Mouse (Mus musculus) heart, embryonic 10.5 days (tissue): ENCODE results near the gene Mmp9. TPM values are rescaled to one million over a fixed set of nuclear protein-coding genes. Genes with fewer than 3 reads are reported as not detected.

Experiments
- DNase-seq: peaks from one replicate; pipeline ENCODE4 v3.0.0-alpha.2; 2017; ENCODE audit warnings: low spot score
- H3K27ac ChIP-seq: fragments of 300-500 bp; sonication (generic); 2 replicates; pipeline ENCODE4 v1.5.1; 2016; ENCODE audit warnings: mild to moderate bottlenecking
- H3K27me3 ChIP-seq: fragments of 300-500 bp; sonication (generic); 2 replicates; pipeline ENCODE4 v1.6.1; 2016; ENCODE audit warnings: mild to moderate bottlenecking; ENCODE audit not compliant: poor library complexity, insufficient read depth, severe bottlenecking
- H3K36me3 ChIP-seq: fragments of 300-500 bp; sonication (generic); 2 replicates; pipeline ENCODE4 v1.6.1; 2016; ENCODE audit warnings: mild to moderate bottlenecking, moderate library complexity
- H3K4me1 ChIP-seq: fragments of 300-500 bp; sonication (generic); 2 replicates; pipeline ENCODE4 v1.6.1; 2016; ENCODE audit warnings: mild to moderate bottlenecking
- H3K4me3 ChIP-seq: fragments of 300-500 bp; sonication (generic); 2 replicates; pipeline ENCODE4 v1.5.1; 2016; ENCODE audit warnings: mild to moderate bottlenecking, moderate library complexity
- H3K9me3 ChIP-seq: fragments of 300-500 bp; sonication (generic); 2 replicates; pipeline ENCODE4 v1.6.1; 2016; ENCODE audit warnings: mild to moderate bottlenecking, moderate library complexity
- WGBS: fragments of 180-500 bp; shearing (Covaris S2); methylation state at CpG from one replicate; pipeline ENCODE4 v1.1.7; 2016; 5-methylcytosine and 5-hydroxymethylcytosine counted together
- polyA plus RNA-seq: library from polyadenylated mRNA; unstranded; fragments of >200 nt; fragmentation: Nextera tagmentation; extraction: Ambion mirVana; gene quantifications from 2 replicates; pipeline ENCODE4 v1.2.1, GENCODE M21; 2016

Mmp9 gene
- polyA plus RNA-seq, 1 experiment from 2014 or later, result 1.1 TPM

- DNase-seq, result no peak
- Histone ChIP-seq H3K4me1 (peaks cover 15% of the 10 kb centered on the region), H3K4me3 (no peak overlapping the region), H3K36me3 (peaks cover 88% of the 10 kb centered on the region), H3K9me3 (peaks cover 6% of the 10 kb centered on the region), H3K27me3 (no peaks in the 10 kb centered on the region), H3K27ac (no peak overlapping the region)
- 95% methylated on average over 4 of the region's 4 CpGs for WGBS
Measured at GRCm38 (mm10) chr2:164906071-164906470, 34.5 kb upstream of the Mmp9 start.

- no peak for DNase-seq
- Histone ChIP-seq H3K36me3 (peaks cover 73% of the 10 kb centered on the region), H3K27me3 (no peaks in the 10 kb centered on the region), H3K9me3 (peaks cover 6% of the 10 kb centered on the region), H3K4me3 (no peak overlapping the region), H3K4me1 (peaks cover 20% of the 10 kb centered on the region), H3K27ac (no peak overlapping the region)
- 95% methylated on average over 12 of the region's 12 CpGs for WGBS
Measured at GRCm38 (mm10) chr2:164907511-164907910, 33.1 kb upstream of the Mmp9 start.

- peaks cover 22% of the 10 kb centered on the region for H3K4me1 ChIP-seq
- no peak overlapping the region for H3K4me3 ChIP-seq
- H3K9me3 ChIP-seq, result peaks cover 6% of the 10 kb centered on the region
- peaks cover 68% of the 10 kb centered on the region for H3K36me3 ChIP-seq
- no peak overlapping the region for H3K27ac ChIP-seq
- WGBS, result 94% methylated on average over 5 of the region's 5 CpGs
- no peaks in the 10 kb centered on the region for H3K27me3 ChIP-seq
- no peak for DNase-seq
Measured at GRCm38 (mm10) chr2:164908011-164908410, 32.6 kb upstream of the Mmp9 start.

- H3K27ac ChIP-seq, result no peak overlapping the region
- DNase-seq, result no peak
- peaks cover 65% of the 10 kb centered on the region for H3K36me3 ChIP-seq
- no peaks in the 10 kb centered on the region for H3K27me3 ChIP-seq
- 86% methylated on average over 3 of the region's 3 CpGs for WGBS
- no peak overlapping the region for H3K4me3 ChIP-seq
- peaks cover 30% of the 10 kb centered on the region for H3K4me1 ChIP-seq
- peaks cover 6% of the 10 kb centered on the region for H3K9me3 ChIP-seq
Measured at GRCm38 (mm10) chr2:164909100-164909499, 31.5 kb upstream of the Mmp9 start.

GRCm38 (mm10) chr2:164909542-164909941 lies 31.0 kb upstream of the Mmp9 start:
- Histone ChIP-seq H3K27ac (no peak overlapping the region), H3K4me3 (peak overlapping the region; percentile 82), H3K9me3 (peaks cover 6% of the 10 kb centered on the region), H3K4me1 (peaks cover 30% of the 10 kb centered on the region), H3K36me3 (peaks cover 62% of the 10 kb centered on the region), H3K27me3 (no peaks in the 10 kb centered on the region)
- DNase-seq, result no peak
- WGBS, result 84% methylated on average over 1 of the region's 1 CpGs

GRCm38 (mm10) chr2:164910360-164911061 lies 30.1 kb upstream of the Mmp9 start:
- Histone ChIP-seq H3K27ac (peak overlapping the region; percentile 100), H3K27me3 (no peaks in the 10 kb centered on the region), H3K4me1 (peaks cover 30% of the 10 kb centered on the region), H3K9me3 (peaks cover 6% of the 10 kb centered on the region), H3K36me3 (peaks cover 55% of the 10 kb centered on the region), H3K4me3 (peak overlapping the region; percentile 82)
- DNase-seq, result no peak
- WGBS, result 4% methylated on average over 37 of the region's 37 CpGs

GRCm38 (mm10) chr2:164911086-164912048 lies 29.2 kb upstream of the Mmp9 start, which contains the start of gene Zfp335:
Gene Zfp335, minus strand, starts transcription at chr2:164911757.
- no peaks in the 10 kb centered on the region for H3K27me3 ChIP-seq
- peak within 1 kb of the TSS; percentile 100 for H3K27ac ChIP-seq
- peak; percentile 96 for DNase-seq
- peaks cover 30% of the 10 kb centered on the region for H3K4me1 ChIP-seq
- under 1% methylated on average over 91 of the region's 91 CpGs for WGBS
- H3K9me3 ChIP-seq, result peaks cover under 1% of the 10 kb centered on the region
- peak within 1 kb of the TSS; percentile 82 for H3K4me3 ChIP-seq
- peaks cover 49% of the 10 kb centered on the region for H3K36me3 ChIP-seq

GRCm38 (mm10) chr2:164912151-164912550 lies 28.4 kb upstream of the Mmp9 start:
- peaks cover 30% of the 10 kb centered on the region for H3K4me1 ChIP-seq
- H3K36me3 ChIP-seq, result peaks cover 41% of the 10 kb centered on the region
- DNase-seq, result peak; percentile 85
- no peaks in the 10 kb centered on the region for H3K9me3 ChIP-seq
- peak overlapping the region; percentile 100 for H3K27ac ChIP-seq
- 10% methylated on average over 12 of the region's 12 CpGs for WGBS
- peak overlapping the region; percentile 82 for H3K4me3 ChIP-seq
- no peaks in the 10 kb centered on the region for H3K27me3 ChIP-seq

GRCm38 (mm10) chr2:164912749-164913427 lies 27.7 kb upstream of the Mmp9 start:
- DNase-seq, result no peak
- WGBS, result 87% methylated on average over 8 of the region's 9 CpGs
- H3K27me3 ChIP-seq, result no peaks in the 10 kb centered on the region
- H3K9me3 ChIP-seq, result no peaks in the 10 kb centered on the region
- H3K4me3 ChIP-seq, result peak overlapping the region; percentile 82
- peak overlapping the region; percentile 100 for H3K27ac ChIP-seq
- H3K36me3 ChIP-seq, result peaks cover 34% of the 10 kb centered on the region
- peaks cover 34% of the 10 kb centered on the region for H3K4me1 ChIP-seq

GRCm38 (mm10) chr2:164913428-164913786 lies 27.2 kb upstream of the Mmp9 start:
- Histone ChIP-seq H3K27ac (no peak overlapping the region; the same call in 1 of the 2 replicates), H3K9me3 (no peaks in the 10 kb centered on the region), H3K36me3 (peaks cover 34% of the 10 kb centered on the region), H3K27me3 (no peaks in the 10 kb centered on the region), H3K4me1 (peaks cover 34% of the 10 kb centered on the region), H3K4me3 (no peak overlapping the region)
- DNase-seq, result no peak
- WGBS, result 85% methylated on average over 2 of the region's 2 CpGs

- H3K27ac ChIP-seq, result no peak overlapping the region
- peaks cover 37% of the 10 kb centered on the region; the same call in 1 of the 2 replicates for H3K36me3 ChIP-seq
- WGBS, result 67% methylated on average over 5 of the region's 5 CpGs
- DNase-seq, result no peak
- H3K27me3 ChIP-seq, result no peaks in the 10 kb centered on the region
- no peak overlapping the region for H3K4me3 ChIP-seq
- H3K4me1 ChIP-seq, result peaks cover 24% of the 10 kb centered on the region
- H3K9me3 ChIP-seq, result no peaks in the 10 kb centered on the region
Measured at GRCm38 (mm10) chr2:164916820-164917219, 23.8 kb upstream of the Mmp9 start.

GRCm38 (mm10) chr2:164917371-164917770 lies 23.2 kb upstream of the Mmp9 start:
- Histone ChIP-seq H3K27me3 (no peaks in the 10 kb centered on the region), H3K9me3 (no peaks in the 10 kb centered on the region), H3K36me3 (peaks cover 37% of the 10 kb centered on the region; the same call in 1 of the 2 replicates), H3K4me1 (peaks cover 20% of the 10 kb centered on the region), H3K4me3 (no peak overlapping the region), H3K27ac (no peak overlapping the region)
- no peak for DNase-seq
- 64% methylated on average over 10 of the region's 10 CpGs for WGBS
